Mouse (Mus musculus) right cerebral cortex, postnatal 14 days (tissue): ENCODE measurements around the gene Ptk7.
"Not testable (repeated sequence)": the region's sequence is repeated elsewhere in the genome, so short reads cannot be mapped to it uniquely, and the experiment has no call there.

ENCODE experiments used
- DNase-seq: peaks from one replicate; pipeline ENCODE4 v3.0.0; 2022

Gene Ptk7

DNA sequence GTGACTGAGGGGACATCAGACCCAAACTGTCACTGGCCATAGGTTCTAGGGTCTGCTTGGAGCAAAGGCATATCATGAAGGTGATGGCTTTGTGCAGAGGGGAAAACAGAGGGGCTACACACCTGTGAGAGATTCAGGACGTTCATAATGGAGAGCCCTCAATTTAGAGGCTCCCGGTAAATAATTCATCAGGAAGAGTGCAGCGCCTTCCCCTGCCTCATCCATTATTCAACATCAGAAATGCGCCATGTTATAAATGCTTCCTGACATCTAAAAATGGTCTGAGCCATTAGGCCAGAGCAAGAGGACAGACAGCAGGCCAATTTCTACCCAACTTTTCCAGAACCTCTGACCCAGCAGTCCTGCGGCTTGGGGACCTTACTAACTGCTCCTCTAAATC lies 24.2 kb downstream of the Ptk7 start:
- DNase-seq, result no peak

DNA sequence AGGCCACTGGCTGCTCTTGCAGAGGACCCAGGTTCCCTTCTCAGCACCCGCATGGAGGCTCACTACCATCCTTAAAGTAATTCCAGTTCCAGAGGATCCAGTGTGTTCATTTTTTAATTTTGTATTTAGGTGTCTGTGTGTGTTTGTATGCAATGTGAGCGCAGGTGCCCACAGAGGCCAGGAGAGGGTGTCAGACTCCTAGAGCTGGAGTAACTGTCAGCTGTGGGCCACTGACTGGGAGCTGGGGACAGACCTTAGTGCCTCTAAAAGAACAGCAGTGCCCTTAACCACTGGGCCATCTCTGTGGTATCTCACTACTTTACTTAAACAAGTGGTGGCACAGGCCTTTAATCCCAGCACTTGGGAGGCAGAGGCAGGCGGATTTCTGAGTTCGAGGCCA lies 26.1 kb downstream of the Ptk7 start:
- DNase-seq, result no peak

DNA sequence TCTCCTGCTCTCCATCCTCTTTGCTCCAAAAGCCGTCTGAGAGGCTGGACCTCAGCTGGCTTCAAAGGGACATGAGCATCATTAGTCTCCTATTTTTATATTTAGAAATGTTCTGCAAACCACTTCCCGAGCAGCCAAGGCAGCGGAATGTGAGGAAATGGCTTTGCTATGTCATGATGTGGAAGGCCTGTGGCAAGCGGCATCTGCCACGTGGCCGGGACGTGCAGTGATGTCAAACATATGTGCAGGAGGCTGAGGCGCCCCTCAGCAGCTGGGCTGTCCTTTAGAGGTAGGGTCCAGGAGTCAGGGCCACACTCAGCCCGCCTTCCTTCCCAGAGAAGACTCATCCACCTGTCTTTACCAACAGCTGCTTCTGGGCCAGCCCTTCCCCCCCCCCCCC lies 27.1 kb downstream of the Ptk7 start:
- DNase-seq, result no peak

DNA sequence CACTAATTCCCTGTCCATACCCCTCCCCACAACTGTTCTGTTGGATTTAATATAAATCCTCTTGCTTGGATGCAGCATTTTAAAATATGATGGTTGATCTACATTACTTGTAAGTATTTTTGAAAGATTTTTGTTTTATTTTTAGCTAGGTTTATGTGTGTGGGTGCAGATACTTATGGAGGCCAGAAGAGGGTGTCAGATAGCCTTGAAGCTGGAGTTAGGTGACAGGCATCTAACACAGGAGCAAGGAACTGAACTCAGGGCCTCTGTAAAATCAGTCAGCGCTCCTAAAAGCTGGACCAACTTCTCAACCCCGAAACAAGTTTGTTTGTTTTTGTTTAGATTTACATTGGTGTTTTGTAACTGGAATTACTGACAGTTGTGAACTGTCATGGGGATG lies 28.7 kb downstream of the Ptk7 start:
- DNase-seq, result no peak

DNA sequence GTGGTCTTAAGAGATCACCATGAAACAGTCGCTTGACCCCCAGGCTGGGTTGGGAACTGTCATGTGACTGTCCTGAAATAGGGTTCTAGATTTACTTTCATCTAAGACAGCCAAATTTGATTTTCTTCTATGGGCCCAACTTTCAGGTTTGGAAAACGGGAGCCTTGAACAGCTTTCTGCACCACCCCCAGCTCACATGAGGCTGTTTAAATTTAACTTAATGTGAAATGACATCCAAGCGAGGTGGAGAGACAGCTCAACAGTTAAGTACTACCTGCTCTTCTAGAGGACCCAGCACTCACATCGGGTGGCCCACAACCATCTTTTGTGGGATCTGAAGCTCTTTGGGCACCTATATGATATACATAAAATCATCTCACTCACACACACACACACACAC lies 30.3 kb downstream of the Ptk7 start:
- DNase-seq, result no peak

- no peak for DNase-seq
These were observed 31.3 kb downstream of the Ptk7 start for GRCm38 (mm10) chr17:46597956-46598355.

DNA sequence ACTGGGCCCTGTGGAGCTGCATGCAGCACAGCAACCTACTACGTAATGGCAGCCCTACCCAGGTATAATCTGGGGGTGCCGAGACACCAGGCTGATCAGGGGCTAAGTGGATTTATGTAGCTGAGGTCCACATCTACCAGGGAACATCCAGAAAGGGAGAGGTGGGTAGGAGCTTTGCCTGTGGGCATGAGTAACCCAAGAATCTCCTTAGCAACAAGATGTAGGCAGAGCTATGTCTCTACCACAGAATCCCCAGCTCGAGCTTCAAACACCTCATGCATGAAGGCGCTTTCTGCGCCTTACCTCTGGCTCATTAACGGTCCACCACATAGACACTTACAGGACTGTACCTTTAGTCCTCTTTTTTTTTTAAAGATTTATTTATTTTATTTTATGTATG lies 34.0 kb downstream of the Ptk7 start:
- DNase-seq, result no peak

- DNase-seq, result no peak
These were observed 34.7 kb downstream of the Ptk7 start for GRCm38 (mm10) chr17:46594606-46595005.

DNA sequence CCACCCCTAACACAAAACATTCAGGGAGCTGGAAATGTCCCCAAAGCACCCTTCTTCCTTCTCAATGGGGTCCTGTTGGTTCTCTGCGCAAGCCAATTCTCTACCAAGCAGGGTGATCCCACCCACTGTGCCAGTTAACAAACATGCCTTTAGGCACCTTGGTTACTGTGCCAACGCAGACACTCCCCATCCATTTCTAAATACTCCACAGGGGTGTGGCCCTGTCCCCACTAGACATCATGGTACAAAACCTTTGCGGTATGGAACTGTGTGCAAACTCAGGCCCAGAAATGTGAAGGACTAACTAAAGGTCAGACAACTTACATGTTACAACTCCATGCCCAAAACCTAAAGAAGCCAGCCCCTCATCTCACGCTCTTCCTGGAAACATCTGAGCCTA lies 36.2 kb downstream of the Ptk7 start:
- no peak for DNase-seq

- no peak for DNase-seq
These were observed 37.9 kb downstream of the Ptk7 start for GRCm38 (mm10) chr17:46591406-46591805.

DNA sequence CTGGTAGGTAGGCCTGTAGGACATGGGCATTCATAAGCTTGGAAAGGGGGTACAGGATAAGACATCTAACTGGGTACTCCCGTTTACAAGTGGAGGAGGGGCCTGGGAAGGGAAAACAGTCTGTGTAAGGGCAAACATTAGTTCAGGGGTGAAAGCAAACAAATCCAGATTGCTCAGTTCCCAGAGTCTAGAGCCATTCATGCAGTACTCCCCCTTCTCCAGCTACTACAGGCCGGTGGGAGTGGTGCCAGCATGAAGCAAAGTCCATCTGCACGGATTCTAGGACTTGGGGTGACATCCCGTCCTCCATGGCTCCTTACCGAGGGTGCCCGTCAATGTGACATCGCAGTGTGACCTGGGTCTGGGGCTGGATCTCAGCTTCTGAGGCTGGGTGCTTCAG lies 38.9 kb downstream of the Ptk7 start:
- no peak for DNase-seq

DNA sequence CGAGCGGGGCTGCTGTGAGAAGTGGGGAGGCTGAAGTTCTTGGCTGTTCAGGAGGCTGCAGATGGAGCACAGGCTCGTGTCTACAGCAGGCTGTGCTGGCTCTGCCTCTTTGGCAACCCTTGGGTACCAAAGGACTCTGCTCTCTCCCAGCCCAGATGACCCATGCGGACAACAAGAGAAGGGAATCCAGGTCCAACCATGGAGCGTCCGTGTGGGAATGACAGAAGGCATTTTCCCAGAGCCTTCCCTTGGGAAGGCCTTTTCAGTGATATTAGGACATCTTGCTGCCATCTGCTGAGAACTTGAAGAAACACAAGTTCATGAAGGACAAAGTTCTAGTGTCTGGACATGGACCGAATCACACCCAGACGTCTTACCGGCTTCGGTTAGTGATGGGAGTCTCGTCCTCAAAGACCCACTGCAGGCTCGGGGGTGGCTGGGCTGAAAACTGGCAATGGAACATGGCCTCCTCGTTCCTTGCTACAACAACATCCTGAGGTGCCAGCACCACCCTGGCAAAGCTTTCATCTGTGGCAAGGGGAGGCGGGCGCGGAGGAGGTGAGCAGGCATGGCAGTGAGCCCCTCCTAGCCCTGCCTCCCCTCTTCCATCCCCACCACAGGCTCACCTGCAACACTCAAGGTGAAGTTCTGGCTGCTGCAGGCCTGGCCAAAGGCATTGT lies 39.5 kb downstream of the Ptk7 start:
- DNase-seq, result no peak

GRCm38 (mm10) chr17:46588913-46589312 lies 40.4 kb downstream of the Ptk7 start:
- no peak for DNase-seq

- DNase-seq, result no peak
These were observed 41.1 kb downstream of the Ptk7 start for GRCm38 (mm10) chr17:46588173-46588572.

GRCm38 (mm10) chr17:46586327-46586726 lies 43.0 kb downstream of the Ptk7 start:
- no peak for DNase-seq

DNA sequence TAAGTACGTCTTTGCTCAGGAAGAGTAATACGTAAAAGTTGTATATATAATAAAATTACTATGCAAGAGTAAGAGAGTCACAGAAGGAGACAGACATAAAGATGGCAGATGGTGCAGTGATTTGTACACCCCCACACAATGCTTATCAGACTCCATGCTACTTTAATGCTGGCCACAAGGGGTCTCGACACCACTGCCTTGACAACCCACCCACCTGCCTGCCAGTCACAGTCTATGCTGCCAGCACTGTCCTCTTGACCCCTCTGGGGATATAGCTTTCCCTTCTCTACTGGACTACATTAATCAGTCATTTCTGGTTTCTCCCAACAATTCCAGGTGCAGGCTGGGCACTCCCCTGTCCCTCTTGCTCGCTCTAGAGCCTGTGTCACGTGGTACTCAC lies 50.7 kb downstream of the Ptk7 start:
- DNase-seq, result no peak

GRCm38 (mm10) chr17:46576070-46576469 lies 53.2 kb downstream of the Ptk7 start:
- DNase-seq, result no peak

DNA sequence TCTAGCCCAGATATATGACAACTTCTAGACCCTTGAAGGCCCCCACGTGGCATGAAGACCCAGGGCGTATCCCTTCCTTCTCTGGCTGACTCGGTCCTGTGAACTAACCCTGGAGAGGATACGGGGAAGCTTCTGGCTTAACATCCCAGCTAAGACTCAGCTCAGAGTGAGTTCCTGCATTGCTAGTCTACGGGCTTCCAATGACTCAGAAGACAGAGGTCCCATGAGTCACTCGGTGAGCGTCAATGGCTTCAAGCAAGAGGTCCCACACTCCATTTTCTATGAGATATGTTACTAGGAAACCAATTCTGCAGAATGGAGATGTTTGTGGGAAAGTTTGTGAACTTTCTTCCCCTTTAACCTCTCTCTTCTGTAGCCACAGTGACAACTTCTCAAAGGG lies 54.8 kb downstream of the Ptk7 start:
- DNase-seq, result no peak

GRCm38 (mm10) chr17:46571005-46571404 lies 58.3 kb downstream of the Ptk7 start:
- DNase-seq, result no peak

DNA sequence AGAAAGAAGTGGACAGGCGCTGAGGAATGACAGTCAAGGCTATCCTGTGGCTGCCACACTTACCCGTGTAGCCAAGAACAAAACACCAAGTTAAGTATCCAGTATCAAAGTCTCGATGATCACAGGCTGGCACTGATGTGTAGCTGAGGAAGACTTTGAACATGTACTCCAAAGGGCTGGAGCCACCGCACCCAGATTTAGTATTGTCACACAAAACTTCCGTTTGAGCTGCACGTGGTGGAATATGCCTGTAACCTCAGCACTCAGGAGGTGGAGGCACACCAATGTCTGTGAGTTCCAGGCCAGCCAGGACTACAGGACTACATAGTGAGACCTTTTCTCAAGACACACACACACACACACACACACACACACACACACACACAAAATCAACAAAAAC lies 70.2 kb downstream of the Ptk7 start:
- no peak for DNase-seq

DNA sequence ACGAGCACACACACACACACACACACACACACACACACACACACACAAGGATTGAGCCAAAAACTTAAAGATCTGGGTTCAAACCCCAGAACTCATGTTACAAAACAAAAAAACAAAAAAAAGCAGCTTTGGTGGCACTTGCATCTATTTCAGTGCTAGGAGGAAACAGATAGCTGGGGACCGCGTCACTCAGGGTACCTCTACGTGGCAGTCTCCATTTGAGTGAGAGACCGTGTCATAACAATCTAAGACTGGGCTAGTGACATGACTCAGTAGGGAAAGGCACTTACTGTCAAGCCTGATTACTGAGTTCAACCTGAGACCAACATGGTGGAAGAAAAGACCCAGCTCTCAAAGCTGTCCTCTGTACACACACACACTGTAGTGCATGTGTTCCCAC lies 71.2 kb downstream of the Ptk7 start:
- no peak for DNase-seq

DNA sequence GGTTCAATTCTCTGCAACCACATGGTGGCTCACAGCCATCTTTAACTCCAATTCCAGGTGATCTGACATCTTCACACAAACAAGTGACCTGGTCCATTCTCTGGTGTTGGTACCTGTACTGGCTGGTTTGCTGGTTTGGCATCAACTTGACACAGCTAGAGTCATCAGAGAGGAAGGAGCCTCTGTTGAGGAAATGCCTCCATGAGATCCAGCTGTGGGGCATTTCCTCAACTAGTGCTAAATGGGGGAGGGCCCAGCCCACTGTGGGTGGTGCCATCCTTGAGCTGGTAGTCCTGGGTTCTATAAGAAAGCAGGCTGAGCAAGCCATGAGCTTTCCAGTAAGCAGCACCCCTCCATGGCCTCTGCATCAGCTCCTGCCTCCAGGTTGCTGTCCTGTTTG lies 72.0 kb downstream of the Ptk7 start:
- not testable (repeated sequence) for DNase-seq

DNA sequence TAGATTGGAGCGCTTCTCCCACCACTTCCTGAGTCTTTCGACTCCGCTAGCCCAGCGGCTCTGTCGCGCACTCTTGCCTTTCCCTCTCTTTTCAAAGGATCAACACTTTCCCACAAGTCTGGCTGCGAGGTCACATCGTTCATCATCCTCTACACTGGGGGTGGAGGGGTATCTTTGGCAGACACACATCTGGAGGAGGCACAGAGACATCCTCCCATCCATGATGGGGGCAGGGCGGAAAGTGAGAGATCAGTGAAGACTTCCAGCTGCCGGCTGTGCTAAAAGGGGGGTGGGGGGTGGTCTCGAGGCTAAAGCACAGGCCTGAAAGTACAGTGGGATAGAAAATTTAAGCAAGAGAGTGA lies 72.7 kb downstream of the Ptk7 start:
- no peak for DNase-seq

DNA sequence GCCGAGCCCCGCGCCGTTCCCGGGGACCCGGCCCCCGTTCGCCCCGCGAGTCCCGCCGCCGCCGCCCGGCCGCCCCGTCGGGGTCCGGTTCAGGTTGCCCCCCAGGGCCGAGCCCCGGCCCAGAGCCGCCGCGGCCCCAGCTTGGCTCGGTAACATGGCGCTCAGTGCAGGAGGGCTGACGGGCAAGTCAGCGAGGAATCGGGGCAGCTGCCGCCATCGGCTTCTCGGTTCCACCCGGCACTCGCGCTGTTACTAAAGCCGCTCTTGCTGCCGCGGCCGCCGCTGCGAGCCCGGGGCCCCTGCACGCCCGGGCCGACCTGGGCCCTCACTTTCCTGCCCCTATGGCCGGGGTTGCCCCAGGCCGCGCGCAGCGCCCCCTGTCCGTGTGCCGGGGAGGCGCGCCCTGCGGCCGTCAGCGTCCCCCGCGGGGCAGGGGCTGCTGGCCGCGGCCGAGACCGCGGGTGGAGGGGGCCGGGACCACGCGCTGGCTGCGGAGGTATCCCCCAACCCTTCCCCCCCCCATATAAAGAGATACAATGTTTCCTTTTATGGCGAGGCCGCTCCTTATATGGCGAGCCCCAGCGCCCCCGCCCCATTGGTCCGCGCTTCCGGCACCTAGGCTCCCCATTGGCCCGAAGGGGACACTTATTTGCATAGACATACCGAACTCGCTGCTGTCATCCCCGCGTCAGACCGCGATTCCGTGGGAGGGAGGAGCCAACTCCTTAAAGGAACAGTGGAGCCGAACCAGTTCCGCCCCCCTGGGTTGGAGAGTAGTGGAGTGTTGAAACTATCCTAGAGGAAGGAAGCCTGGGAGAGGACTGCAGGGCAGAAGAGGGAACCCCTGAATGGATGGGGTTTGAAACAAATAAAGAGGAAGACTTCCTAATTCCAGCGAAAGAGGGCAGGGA lies 73.4 kb downstream of the Ptk7 start, which contains the start of gene Srf:
Gene Srf, minus strand, starts transcription at position 503 of the 911 bp plus-strand sequence.
- peak; percentile 94 for DNase-seq
